Mouse (Mus musculus): ENCODE measurements around the gene Lipk. TPM values are rescaled to one million over a fixed set of nuclear protein-coding genes. Genes with fewer than 3 reads are reported as not detected.
A peak's percentile ranks its signal among the peaks of the same experiment; 100 is the strongest.

Lipk gene
- not detected for total RNA-seq (2022)

DNA sequence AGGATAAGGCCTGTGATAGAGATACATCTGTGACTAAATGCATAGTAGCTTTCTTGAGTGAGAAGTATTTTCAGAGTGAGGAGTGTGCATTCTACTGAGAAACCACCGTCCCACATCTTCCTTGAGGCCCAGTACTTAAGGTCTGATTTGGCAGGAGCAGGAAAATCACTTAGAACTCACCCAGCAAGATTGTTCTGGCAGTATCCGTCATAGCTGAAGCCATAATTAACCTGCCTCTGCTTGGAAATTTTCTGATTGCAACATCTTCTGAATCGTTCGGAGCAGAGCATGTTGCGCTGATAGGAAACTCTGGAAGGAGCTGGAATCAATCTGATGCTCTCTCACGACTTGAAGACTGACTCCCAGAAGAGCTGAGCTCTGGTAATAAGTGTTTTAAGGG lies at the start of gene Lipk:
Gene Lipk (plus strand): TSS at position 289 of the 400 bp plus-strand sequence.
- DNase-seq (ENCODE audit: low spot score), result no peak

GRCm38 (mm10) chr19:33960887-33961286 lies 47.2 kb upstream of the Lipk start, which contains the start of gene Lipf:
TSS of gene Lipf (plus strand) at chr19:33961187.
- DNase-seq (ENCODE audit: low spot score), result no peak

DNA sequence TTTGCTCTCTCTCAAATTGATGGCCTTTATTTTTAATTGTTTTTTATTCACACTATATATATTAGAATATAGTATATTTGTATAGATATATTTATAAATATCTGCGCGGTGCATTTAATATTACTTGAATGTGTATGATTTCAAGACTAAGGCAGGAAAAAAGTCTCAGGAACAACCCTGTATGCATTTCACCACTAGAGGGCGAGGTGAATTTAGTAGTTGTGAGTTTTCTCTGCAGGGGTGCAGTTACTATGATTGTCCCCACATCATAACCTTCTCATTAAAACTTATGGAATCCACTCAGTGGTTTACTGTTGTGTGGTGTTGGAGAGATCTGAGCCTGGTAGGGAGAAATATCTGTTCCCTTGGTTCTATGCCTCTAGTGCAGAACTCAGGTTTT lies 29.1 kb upstream of the Lipk start:
- DNase-seq (ENCODE audit: low spot score), result no peak

- no peak for DNase-seq (ENCODE audit: low spot score)
Measured at GRCm38 (mm10) chr19:33983043-33983442, 25.0 kb upstream of the Lipk start.

- DNase-seq (ENCODE audit: low spot score), result no peak
Measured at GRCm38 (mm10) chr19:34021440-34022172, 13.5 kb downstream of the Lipk start.

- no peak for DNase-seq (ENCODE audit: low spot score)
Measured at GRCm38 (mm10) chr19:34022759-34023158, 14.7 kb downstream of the Lipk start.

DNA sequence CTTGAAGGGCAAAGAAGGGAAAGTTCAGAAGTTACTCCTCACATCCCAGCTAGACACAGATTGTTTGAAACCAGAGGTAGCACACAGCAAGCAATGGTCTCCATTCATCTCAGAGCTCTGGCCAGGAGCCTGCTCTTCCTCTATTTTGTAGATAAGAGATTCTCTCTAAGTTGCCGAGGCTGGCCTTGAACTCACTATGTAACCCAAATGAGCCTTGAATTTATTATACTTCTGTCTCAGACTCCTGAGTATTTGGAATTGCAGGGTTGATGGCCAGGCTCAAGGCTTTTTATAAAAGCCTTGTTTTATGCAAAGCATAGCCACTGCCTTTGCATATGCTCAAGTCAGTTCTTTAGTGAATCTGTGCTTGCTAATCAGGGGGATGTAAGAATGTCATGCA lies 31.6 kb downstream of the Lipk start:
- no peak for DNase-seq (ENCODE audit: low spot score)

DNA sequence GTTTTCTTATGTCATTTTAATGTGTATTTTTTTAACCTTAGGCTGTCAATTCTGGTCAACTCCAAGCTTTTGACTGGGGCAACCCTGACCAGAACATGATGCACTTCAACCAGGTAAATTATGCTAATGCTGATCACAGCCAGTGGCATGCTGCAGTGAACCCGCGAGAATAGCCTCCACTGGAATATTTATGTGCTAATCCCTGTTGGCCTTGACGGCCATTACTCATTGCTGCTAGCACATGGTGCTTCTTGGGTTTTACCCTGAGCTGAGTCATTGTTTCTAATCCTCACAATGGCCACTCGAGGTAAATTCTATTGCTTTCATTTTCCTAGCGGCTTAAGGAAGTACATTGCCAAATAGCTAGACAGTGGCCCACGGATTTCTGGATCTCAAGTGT lies 34.9 kb downstream of the Lipk start:
- DNase-seq (ENCODE audit: low spot score), result no peak

- no peak for DNase-seq (ENCODE audit: low spot score)
Measured at GRCm38 (mm10) chr19:34049371-34050039, 41.4 kb downstream of the Lipk start.

GRCm38 (mm10) chr19:34051502-34051901 lies 43.4 kb downstream of the Lipk start:
- DNase-seq (ENCODE audit: low spot score), result no peak

DNA sequence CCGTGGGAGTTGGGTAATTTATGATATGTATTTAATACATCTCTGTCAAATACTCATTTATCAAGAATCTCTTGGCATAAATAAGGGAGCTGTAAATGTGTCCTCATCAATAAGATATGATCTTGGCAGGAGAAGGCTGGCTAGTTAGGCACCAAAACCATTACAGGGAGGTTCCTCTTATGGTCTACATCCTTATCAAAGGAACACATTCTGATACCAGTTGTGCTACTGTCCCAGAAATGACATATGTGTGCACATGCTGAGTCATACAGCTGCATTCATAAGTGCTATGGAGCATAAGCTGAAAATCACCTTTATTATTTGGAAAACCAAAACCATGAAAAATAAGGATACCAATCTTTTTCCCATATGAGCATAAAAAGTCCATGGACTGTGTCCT lies 55.5 kb downstream of the Lipk start:
- no peak for DNase-seq (ENCODE audit: low spot score)

GRCm38 (mm10) chr19:34064059-34064458 lies 56.0 kb downstream of the Lipk start:
- no peak for DNase-seq (ENCODE audit: low spot score)

DNA sequence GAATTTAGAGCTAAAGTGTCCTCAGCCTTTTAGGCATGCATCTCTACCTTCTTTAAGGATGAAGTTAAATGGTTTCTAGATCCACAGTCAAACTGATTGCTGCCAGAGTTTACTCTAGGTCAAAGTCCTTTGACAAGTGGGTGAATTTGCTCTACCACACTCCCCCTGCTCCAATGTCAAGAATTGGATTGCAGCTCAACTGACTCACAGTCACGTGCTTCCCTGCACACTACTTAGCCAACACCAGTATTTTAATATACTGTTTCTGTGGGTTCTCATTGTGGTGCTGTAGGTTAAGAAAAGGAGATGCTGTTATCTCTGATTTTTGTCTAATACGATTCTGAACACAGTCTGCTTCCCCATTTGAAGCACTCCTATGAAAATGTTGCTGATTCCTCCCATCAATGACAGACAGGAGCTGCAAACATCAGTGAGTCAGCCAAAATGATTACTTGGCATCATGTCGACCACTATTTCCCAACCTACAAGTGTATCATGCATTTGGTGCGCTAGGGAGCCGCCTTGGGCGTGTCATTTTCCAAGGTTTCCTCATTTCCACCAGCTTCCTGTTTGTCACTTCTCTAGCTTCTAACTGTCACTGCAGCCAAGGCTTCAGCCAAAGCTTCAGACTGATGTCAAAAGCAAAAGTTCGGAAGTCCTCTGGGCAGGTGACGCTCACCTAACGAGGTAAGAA lies 58.8 kb downstream of the Lipk start, which contains the start of gene Lipn:
Gene Lipn (plus strand): TSS at position 580 of the 694 bp plus-strand sequence.
- DNase-seq (ENCODE audit: low spot score), result no peak

DNA sequence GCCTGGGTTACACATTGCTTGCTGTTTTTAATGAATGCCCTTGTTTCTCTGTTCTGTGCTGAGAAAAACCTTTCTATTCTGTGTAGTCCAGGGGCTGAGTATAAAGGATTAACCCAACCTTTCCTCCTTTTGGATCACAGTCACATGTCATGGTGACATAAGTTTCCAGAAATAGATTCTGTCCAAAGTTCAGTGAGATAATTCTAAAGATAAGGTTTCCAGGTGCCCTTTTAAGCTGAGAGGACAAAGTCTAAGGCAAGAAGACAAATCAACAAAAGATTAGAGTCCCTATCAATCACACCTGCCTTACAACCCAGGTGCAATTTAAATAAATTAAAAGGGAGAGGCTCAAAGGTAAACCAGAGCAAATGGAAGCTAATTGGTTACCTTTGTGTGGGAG lies 66.1 kb downstream of the Lipk start:
- no peak for DNase-seq (ENCODE audit: low spot score)

DNA sequence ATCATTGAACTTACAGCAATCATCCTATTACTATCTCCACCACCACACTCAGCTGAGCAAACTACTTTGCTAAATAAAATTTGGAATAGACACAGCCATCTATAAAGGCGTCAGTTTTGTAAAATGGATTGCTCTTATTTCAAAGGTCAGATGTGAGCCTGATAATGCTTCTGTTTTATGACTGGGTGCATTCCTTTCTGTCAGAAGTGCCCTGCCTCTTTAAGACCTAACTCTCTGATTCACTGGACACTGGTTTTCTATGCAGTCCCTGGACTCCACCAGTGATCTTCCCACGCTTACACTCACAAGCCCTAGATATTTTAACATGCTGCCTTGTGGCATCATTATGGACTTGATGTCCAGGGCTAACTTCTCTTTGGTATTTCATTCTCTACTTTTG lies 70.0 kb downstream of the Lipk start:
- no peak for DNase-seq (ENCODE audit: low spot score)

- DNase-seq (ENCODE audit: low spot score), result peak; percentile 3
Measured at GRCm38 (mm10) chr19:34089011-34089680, 81.1 kb downstream of the Lipk start.

DNA sequence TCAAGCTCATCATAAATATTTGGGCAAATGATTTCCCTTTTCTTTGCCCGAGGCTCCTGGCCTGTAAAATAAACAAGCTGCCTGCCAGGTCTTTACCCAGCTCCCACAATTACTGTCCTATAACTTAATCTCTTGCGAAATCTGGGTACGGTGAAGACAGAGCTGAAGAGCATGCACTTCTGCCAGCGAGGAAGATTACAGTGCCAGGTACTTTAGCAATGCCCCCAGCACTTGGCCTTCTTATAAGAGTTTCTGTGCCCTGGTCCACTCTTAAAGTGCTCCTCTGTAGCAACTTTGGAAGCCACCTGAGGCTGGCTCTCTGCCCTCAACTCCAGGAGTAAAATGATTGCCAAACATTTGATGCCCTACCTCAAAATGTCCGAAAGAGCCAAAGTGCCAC lies 87.3 kb downstream of the Lipk start:
- DNase-seq (ENCODE audit: low spot score), result no peak

DNA sequence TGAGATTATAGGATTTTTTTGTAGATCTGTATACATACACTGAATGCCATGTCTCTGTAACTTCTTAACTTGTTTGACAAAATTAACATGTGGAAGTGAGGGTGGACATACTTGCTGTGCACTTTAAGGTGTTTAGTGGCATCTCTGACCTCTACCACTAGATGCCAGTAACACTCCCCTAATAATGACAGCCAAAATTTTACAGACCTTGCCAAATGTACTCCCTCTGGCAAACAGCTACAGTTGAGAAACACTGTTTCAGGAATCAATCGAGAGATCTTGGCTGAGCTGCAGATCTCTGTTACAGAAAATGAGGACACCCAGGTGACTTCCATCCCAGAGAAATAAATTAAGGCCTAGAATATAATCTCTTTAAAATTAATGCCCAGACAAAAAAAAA lies 88.1 kb downstream of the Lipk start:
- no peak for DNase-seq (ENCODE audit: low spot score)

Measured in heart, adult 8-10 months (tissue).